Mouse (Mus musculus) adrenal gland, adult 8-10 months (tissue): ENCODE data around the gene Nans. TPM values are rescaled to one million over a fixed set of nuclear protein-coding genes. Genes with fewer than 3 reads are reported as not detected.

Experiments
- DNase-seq: peaks from one replicate; pipeline ENCODE4 v3.0.0; 2022
- total RNA-seq, 4 experiments: library from RNA; stranded (reverse); gene quantifications; 2 replicates each; pipeline ENCODE4 v1.2.4; 2022

Gene Nans
- total RNA-seq, 4 experiments from 2014 or later: 35.0 to 43.4 (median 38.6) TPM

- no peak for DNase-seq
Observed at GRCm38 (mm10) chr4:46532926-46533325, 43.9 kb downstream of the Nans start.

DNA sequence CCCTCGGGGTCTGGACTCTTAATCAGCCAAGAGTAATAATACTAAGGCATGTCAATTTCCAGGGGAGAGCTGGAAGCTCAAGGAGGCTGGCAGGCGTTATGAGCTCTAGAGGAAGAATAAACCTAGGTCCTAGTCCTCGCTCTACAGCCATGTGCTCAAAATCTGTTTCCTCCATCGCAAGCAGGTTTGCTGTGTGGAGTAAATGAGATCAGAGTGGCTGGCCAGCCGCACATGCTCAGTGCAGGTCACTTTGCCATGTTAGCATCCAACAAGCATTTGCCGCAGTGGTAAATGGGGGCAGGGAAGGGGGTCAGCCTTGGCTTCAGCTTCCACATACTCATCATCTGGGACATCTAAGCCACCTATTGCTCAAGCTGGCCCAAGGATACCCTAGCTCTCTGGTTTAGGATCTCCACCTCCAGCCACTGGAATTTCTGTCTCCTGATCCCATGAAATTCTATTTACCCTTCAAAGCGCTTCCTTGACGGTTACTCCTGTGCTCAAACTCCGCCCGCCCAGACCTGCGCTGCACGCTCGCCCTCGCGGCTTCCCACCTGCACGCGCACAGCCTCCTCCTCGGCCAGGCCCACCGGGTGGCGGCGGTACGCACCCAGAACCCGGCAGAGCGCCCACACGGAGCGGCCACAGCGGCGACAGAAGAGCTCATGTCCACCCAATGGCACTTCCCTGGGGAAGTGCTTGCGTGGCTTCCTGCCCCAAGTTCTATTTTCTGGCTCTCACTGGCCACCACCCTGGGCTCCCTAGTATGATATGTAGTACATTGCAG is 45.1 kb downstream of the Nans start:
- DNase-seq: no peak

DNA sequence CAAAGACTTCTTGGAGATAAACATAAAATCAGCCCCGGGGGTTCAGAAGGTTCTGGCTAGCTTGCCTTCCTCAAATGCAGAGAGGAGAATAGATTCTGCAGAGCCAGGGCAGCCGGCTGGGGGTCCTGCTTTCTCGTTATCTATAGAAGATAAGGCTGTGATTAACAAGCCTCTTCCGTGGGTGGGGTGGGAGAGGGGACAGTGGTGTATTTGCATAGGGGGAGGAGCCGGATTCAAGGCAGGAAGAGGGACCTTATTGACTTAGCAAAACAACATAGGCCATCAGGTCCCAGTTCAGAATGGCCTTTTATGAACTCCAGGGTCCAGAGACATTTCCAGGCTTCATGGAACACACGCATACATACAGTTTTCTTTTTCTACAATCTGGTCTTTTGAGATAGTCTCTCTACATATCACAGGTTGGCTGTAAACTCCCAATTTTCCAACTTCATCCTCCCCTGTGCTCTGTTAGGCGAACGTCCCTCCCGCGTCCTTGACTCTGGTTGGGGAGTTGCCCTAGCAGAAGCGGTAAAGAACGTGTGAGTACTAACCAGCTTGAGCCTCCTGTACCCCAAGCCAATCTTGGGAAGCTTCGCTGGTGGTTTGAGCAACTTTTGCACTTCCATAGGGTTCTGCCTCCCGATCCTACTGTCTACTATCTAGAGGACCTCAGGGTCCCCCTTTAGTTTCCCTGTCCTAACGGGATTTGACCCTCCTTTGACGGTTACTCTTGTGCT is 46.2 kb downstream of the Nans start:
- no peak for DNase-seq

DNA sequence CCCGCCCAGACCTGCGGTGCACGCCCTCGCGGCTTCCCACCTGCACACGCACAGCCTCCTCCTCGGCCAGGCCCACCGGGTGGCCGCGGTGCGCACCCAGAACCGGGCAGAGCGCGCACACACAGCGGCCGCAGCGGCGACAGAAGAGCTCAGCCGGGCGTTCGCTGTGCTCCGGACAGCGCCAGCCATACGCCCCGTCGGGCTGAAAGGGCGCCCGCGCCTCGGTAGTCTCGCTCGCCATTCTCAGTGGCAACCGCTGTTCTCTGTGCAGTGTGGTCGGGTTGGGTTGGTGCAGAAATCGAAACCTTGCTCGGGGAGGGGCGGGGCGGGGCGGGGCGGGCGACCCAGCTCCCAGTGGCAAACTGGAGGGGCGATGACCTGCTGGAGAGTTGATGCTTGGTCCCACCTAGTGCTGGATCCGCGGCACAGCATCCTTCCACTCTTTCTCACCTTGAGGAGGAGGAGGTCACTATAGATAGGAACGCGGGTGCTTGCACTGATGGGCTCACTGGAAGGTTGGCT is 46.9 kb downstream of the Nans start, which contains the start of gene Trim14:
TSS of gene Trim14 (minus strand) at position 302 of the 522 bp plus-strand sequence.
- DNase-seq: no peak

- DNase-seq: no peak
Observed at GRCm38 (mm10) chr4:46539167-46539566, 50.1 kb downstream of the Nans start.

DNA sequence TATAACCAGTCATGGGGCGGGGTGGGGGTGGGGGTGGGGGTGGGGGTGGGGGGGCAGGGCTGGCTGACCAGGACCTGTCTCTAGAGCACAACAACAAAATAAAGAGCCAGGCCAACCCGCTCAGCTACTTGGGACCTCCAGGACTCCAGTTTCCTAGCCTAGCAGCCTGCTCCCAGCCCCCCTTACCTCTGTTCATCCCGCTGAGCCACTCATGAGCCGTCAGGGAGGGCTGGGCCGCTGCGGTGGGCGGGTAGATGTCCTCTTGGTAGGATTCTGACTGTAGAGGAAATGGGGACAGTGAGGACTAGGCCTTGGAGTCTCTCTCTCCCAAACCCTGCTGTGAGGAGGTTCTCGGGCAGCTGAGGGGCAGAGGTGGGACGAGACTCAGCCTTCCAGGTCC is 52.7 kb downstream of the Nans start:
- no peak for DNase-seq

GRCm38 (mm10) chr4:46543366-46544050 is 54.5 kb downstream of the Nans start:
- no peak for DNase-seq

GRCm38 (mm10) chr4:46544313-46544712 is 55.3 kb downstream of the Nans start:
- DNase-seq: no peak

DNA sequence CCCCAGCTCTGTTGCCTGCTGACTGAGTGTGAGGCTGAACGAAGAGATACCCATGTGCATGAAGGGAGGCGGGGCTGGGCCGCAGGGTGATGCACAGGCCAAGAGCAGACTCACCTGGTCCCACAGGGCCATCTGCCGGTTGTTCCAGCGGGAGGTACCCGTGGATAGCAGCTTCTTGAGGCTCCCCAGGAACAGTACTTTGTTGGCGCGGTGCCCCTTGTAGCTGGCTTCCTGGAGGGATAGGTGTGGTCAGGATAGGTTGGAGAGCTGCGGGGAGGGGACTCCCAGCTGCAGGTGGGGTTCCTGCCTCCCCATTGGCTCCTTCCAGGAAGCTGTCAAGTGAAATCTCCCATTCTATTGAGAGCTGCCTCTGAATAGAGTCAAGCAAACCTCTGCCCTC is 56.5 kb downstream of the Nans start:
- DNase-seq: no peak

GRCm38 (mm10) chr4:46546709-46547108 is 57.7 kb downstream of the Nans start:
- no peak for DNase-seq

GRCm38 (mm10) chr4:46549979-46550378 is 60.9 kb downstream of the Nans start:
- DNase-seq: no peak

DNA sequence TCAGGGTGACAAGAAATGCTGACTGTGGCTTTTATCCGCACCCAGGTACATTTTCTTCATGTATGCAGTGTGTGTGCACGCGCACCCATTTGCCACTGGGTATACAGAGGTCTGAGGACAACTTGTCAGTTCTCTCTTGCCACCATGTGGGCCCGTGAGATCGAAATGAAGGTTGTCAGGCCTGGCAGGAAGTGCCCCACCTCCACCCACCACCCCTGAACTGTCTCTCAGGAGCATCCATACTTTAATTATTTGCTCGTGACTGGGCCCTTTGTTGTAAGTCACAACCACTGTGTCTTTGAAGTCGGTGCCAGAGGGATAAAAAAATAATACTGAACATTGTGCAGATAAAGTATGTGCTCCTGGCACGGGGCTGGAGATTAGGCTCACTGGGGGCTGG is 61.4 kb downstream of the Nans start:
- no peak for DNase-seq

Other genes with a start within 250 kb of the Nans start
- gene Foxe1, start 145.6 kb upstream of the Nans start, total RNA-seq: not detected
- 1 to 10 TPM; 5.6 to 7.8 (median 6.7) TPM for gene Trmo, start 99.8 kb upstream of the Nans start, total RNA-seq
- gene Hemgn, start 75.7 kb upstream of the Nans start, total RNA-seq: under 1 TPM in 1 of 4 experiments, not detected in 3; 0.11 TPM
- gene Anp32b, start 38.3 kb upstream of the Nans start, total RNA-seq: 100 to 1,000 TPM; 104 to 129 (median 117) TPM
- gene Trim14, start 46.9 kb downstream of the Nans start, total RNA-seq: 10 to 100 TPM in 2 of 4 experiments, 1 to 10 TPM in 2; 5.1 to 12.2 (median 8.2) TPM
- 1 to 10 TPM; 2.7 to 6.3 (median 5.1) TPM for gene Coro2a, start 113.0 kb downstream of the Nans start, total RNA-seq
- 10 to 100 TPM in 1 of 4 experiments, 1 to 10 TPM in 3; 2.6 to 10.5 (median 7.0) TPM for gene Tbc1d2, start 161.0 kb downstream of the Nans start, total RNA-seq